Mouse (Mus musculus): ENCODE results near the gene Fry.

- no peak for TF ChIP-seq POLR2A (IDR thresholded peaks at IDR 0.05; ENCODE audit: insufficient read depth, low read length)
- TF ChIP-seq CTCF (IDR thresholded peaks at IDR 0.05; ENCODE audit: low read depth, low read length): no peak
- TF ChIP-seq EP300 (IDR thresholded peaks at IDR 0.05; ENCODE audit: insufficient read depth, low read depth, low read length): no peak
These were observed 46.2 kb downstream of the Fry start for GRCm38 (mm10) chr5:150164671-150165070.
